Mouse (Mus musculus): Measurements from ENCODE around the gene Zkscan17. TPM values are rescaled to one million over a fixed set of nuclear protein-coding genes. Genes with fewer than 3 reads are reported as not detected.

The Zkscan17 gene
- polyA plus RNA-seq (2012; rRNA removed; ENCODE audit: low replicate concordance): 3.0 and 5.9 TPM in 2 replicates

DNA sequence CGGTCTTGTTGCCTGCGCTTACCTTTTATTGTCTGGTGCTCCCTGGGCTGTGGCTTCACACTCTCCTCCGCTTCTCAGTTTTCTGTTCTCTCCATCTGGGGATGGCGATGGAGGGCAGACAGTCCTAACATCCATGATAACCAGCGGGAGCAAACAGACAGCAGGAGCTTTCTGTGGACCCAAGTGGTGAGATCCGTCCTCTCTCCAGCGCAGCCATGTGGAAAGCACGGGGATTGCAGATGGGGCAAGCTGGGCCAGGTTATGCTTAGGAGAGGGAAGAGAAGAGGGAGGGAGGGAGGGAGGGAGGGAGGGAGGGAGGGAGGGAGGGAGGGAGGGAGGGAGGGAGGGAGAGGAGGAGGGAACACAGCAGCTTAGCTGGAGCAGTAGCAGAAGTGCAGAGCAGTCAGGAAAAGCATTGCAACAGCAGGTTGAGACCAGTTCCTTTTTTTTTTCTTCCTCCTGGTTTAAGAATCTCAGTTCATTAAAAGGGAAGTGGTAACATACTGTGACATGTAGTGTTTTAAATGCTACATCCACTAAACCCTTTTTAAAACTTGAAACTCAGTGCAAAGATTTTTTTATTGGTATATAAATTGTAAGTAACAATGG is at the start of gene Zkscan17:
Gene Zkscan17 (minus strand): TSS at position 280 of the 609 bp plus-strand sequence.

DNA sequence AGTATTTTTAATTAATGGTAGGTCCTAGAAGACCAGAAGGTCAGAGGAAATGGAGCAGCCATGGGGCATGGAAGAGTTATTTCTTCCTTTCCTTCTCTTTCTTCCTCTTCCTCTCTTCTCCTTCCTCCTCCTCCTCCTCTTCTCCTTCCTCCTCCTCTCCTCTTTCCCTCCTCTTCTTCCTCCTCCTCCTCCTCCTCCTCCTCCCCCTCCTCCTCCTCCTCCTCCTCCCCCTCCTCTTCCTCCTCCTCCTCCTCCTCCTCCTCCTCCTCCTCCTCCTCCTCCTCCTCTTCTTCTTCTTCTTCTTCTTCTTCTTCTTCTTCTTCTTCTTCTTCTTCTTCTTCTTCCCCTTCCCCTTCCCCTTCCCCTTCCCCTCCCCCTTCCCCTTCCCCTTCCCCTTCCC is 49.6 kb upstream of the Zkscan17 start, which contains the start of gene Olfr222:
Gene Olfr222 (minus strand): TSS at position 101 of the 400 bp plus-strand sequence.

DNA sequence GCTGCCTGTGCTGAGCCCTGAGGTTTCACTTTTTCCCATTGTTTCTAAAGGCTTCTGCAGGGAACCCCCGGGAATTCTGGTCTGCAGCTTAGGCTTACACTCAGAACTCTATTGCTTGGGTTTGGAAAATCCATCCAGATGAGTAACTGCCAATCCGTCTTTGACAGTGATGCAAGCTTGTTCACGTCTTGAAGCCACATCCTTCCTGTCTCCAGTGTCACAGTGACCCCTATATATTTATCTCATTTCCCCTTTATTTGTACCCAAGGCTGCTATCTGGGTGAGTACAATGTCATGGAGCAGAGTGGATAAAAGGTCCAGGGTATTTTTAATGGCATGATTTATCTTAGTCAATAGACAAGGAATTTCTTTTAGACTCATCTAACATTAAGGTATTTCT is 14.8 kb upstream of the Zkscan17 start, which contains the start of gene Nlrp3:
Gene Nlrp3 (plus strand): TSS at position 245 of the 400 bp plus-strand sequence.

DNA sequence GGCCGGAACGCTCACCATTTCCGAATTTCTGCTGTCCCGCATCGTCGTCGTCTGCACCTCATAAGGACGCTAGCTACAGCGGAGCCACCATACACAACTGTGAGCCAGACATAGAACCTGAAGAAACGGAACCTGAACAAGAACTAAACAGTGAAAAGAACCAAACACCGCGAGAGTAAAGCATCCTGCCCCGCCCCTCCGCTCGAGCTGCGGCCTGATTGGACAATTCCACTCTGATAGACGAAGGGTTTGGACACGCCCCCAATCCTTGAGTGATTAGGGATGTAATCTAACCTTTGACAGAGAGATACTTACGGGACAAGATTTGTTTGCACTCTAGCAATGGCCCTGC is 54.2 kb downstream of the Zkscan17 start, which contains the start of gene Zfp867:
Gene Zfp867 (minus strand): TSS at position 149 of the 352 bp plus-strand sequence.

DNA sequence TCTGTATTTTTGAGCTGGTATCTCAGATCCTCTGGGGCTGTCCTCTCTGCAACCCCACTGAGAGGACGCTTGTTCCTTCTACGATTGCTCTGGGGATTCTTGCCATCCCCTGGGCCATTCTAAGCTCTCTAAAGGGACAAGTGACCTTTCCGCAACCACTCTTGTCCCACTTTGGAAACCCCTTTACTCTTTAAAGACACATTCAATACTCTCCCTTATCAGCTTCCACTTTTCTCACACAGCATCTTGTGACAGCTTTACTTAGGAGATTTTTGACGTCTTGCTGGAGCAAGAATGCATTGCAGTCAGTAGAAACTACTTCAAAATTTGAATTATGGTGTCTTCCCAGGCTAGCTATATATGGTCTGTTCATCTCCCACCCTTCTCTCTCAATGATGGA is 75.5 kb downstream of the Zkscan17 start, which contains the start of gene Snap47:
Gene Snap47 (minus strand): TSS at position 101 of the 400 bp plus-strand sequence.

DNA sequence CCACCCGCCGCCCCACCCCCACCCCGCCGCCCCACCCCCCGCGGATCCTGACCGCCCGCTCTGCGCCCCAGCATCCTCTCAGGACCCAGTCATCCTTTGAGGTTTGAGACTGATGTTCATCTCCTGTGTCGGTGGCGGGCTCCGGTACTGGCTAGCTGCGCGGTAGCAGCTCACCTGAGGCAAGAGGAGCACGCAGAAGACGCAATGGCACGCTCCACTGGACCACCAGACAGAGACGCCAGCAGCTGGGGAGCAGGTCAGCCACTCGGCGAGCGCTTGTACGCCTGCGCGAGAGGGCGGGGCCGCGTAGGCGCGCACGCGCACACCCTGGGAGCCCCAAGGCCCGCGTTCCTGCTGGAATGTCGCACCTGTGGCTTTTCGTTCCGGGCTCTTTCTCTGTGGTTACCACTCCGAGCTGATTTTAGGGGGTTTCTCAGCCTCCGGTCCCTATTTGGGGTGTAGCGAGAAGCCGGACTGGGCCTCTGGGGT is 76.8 kb downstream of the Zkscan17 start, which contains the start of gene Jmjd4:
Gene Jmjd4 (plus strand): TSS at position 305 of the 489 bp plus-strand sequence.

Other genes with a start within 250 kb of the Zkscan17 start
- gene Wnt3a, start 236.0 kb downstream of the Zkscan17 start, polyA plus RNA-seq (2012; rRNA removed; ENCODE audit: low replicate concordance): not detected in 2 replicates
- gene Wnt9a, start 219.8 kb downstream of the Zkscan17 start, polyA plus RNA-seq (2012; rRNA removed; ENCODE audit: low replicate concordance): 1.3 and 1.6 TPM in 2 replicates
- gene Prss38, start 151.1 kb downstream of the Zkscan17 start, polyA plus RNA-seq (2012; rRNA removed; ENCODE audit: low replicate concordance): not detected in 2 replicates
- gene Jmjd4, start 76.7 kb downstream of the Zkscan17 start, polyA plus RNA-seq (2012; rRNA removed; ENCODE audit: low replicate concordance): 1.6 and 2.4 TPM in 2 replicates
- gene Snap47, start 75.6 kb downstream of the Zkscan17 start, polyA plus RNA-seq (2012; rRNA removed; ENCODE audit: low replicate concordance): 11.9 and 12.5 TPM in 2 replicates
- 0.04 TPM in 1 of 2 replicates, not detected in the other for gene Zfp867, start 54.3 kb downstream of the Zkscan17 start, polyA plus RNA-seq (2012; rRNA removed; ENCODE audit: low replicate concordance)
- 0.06 and 0.09 TPM in 2 replicates for gene Nlrp3, start 14.8 kb upstream of the Zkscan17 start, polyA plus RNA-seq (2012; rRNA removed; ENCODE audit: low replicate concordance)
- not detected in 2 replicates for gene Olfr222, start 49.5 kb upstream of the Zkscan17 start, polyA plus RNA-seq (2012; rRNA removed; ENCODE audit: low replicate concordance)
- gene Olfr223, start 66.5 kb upstream of the Zkscan17 start, polyA plus RNA-seq (2012; rRNA removed; ENCODE audit: low replicate concordance): not detected in 2 replicates
- gene Mprip, start 134.6 kb upstream of the Zkscan17 start, polyA plus RNA-seq (2012; rRNA removed; ENCODE audit: low replicate concordance): 56.8 and 63.8 TPM in 2 replicates